14 mouse cellular contexts compared by ENCODE assay signal in the genomic region with DNA sequence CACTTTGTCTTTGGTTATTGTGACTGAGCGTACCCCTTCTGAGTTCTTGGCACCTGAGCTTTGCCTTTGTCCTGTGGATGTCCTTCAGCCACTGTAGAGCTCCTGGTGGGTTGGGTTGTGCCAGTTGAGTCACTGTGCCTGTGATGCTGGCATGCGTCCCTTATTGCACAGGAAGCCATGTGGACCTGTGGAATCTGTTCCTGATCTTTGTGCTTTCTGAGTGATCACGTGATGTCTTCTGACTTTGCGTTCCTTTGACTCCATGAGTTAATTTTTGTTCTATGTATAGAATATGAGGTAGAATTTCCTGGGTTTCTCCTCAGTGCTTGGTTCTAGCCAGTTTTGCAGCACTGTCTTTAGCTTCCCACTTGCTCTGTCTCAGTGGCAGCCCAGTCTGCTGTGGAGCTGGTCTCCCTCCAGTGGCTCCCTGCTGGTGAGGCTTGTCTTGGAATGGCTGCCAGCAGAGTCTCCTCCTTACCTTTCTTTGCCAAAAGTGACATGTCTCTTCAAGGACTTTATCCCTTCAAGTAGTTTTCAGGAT. TPM values are rescaled to one million over a fixed set of nuclear protein-coding genes. Genes with fewer than 3 reads are reported as not detected.
DNase-seq lines count a peak whose midpoint lies in the region.
"Had no signal": no experiment of that assay in that cellular context is flagged by ENCODE, and none has a peak within 500 bp of the region (broad histone marks: within the 10 kb centered on the region; RNA-seq: fewer than 3 reads in every experiment).

No protein-coding gene starts in this region.

- DNase-seq in adrenal gland, adult 8-10 months: peak; percentile 60
- DNase-seq in adrenal gland, postnatal 10 days: no peak
- DNase-seq in heart, postnatal 4 days: peak; percentile 50
- no peak for DNase-seq in heart, adult 11 months
- DNase-seq in lung, postnatal 10 days: peak; percentile 73
- no peak for DNase-seq in lung, postnatal 25 days (ENCODE audit: low spot score)
- peak; percentile 76 to 81 for DNase-seq in kidney, postnatal 36 days
- DNase-seq in thymus, postnatal 25 days: no peak
- DNase-seq: B cell, adult 2 months; cerebellum, adult 11-12 months; liver, embryonic 13.5 days; thymus, postnatal 36 days had no signal

RNA-seq across cellular contexts. Expression of gene Aspscr1, which starts 19.8 kb away (rescaled TPM):
- 100 to 1,000 TPM; 101 to 108 (median 106) TPM for total RNA-seq in adrenal gland, adult 8-10 months (2022)
- total RNA-seq in adrenal gland, postnatal 10 days (2021): 10 to 100 TPM; 67.9 to 81.5 TPM
- 10 to 100 TPM; 62.7 to 64.0 TPM for total RNA-seq in heart, postnatal 4 days (2021)

RNA-seq across cellular contexts. Expression of gene Cenpx, which starts 21.0 kb away (rescaled TPM):
- 10 to 100 TPM; 49.3 to 61.7 (median 55.7) TPM for total RNA-seq in adrenal gland, adult 8-10 months (2022)
- total RNA-seq in adrenal gland, postnatal 10 days (2021): 10 to 100 TPM; 47.6 to 51.3 TPM
- 10 to 100 TPM; 39.5 to 41.8 TPM for total RNA-seq in heart, postnatal 4 days (2021)

RNA-seq across cellular contexts. Expression of gene Lrrc45, which starts 21.2 kb away (rescaled TPM):
- total RNA-seq in adrenal gland, adult 8-10 months (2022): 10 to 100 TPM; 26.1 to 57.9 (median 42.3) TPM
- total RNA-seq in adrenal gland, postnatal 10 days (2021): 10 to 100 TPM; 20.0 to 27.4 TPM
- 10 to 100 TPM; 11.0 to 11.3 TPM for total RNA-seq in heart, postnatal 4 days (2021)

RNA-seq across cellular contexts. Expression of gene Rac3, which starts 28.7 kb away (rescaled TPM):
- total RNA-seq in adrenal gland, adult 8-10 months (2022): 10 to 100 TPM; 11.1 to 23.9 (median 15.9) TPM
- 1 to 10 TPM; 3.8 to 9.5 TPM for total RNA-seq in adrenal gland, postnatal 10 days (2021)
- 1 to 10 TPM; 1.5 to 1.8 TPM for total RNA-seq in heart, postnatal 4 days (2021)

RNA-seq across cellular contexts. Expression of gene Notum, which starts 31.6 kb away (rescaled TPM):
- 1 to 10 TPM; 5.1 to 9.0 (median 7.2) TPM for total RNA-seq in adrenal gland, adult 8-10 months (2022)
- 10 to 100 TPM; 12.4 to 13.3 TPM for total RNA-seq in adrenal gland, postnatal 10 days (2021)
- total RNA-seq in heart, postnatal 4 days (2021): under 1 TPM; 0.16 to 0.26 TPM
- total RNA-seq: megakaryocyte-erythroid progenitor cell, adult 5-6 weeks; MEL had no signal

Comparison
In these comparisons a context has a peak if more than half of its experiments do, and no peak if none do; other contexts are left out.
1. DNase-seq: peak in adrenal gland, adult 8-10 months (single experiment), heart, postnatal 4 days (single experiment), lung, postnatal 10 days (single experiment) and kidney, postnatal 36 days (2 of 2); none in adrenal gland, postnatal 10 days (single experiment), heart, adult 11 months (single experiment), lung, postnatal 25 days (single experiment) and thymus, postnatal 25 days (single experiment).